Mouse (Mus musculus) erythroblast, embryonic 14.5 days (primary cell): ENCODE results near the gene Ifitm1.

ENCODE experiments used
- GATA1 ChIP-seq: IDR thresholded peaks from 2 replicates; pipeline ENCODE4 v1.6.1; 2012; ENCODE audit warnings: low read length, inconsistent platforms, mixed read lengths
- TAL1 ChIP-seq: IDR thresholded peaks from 3 replicates; pipeline ENCODE4 v1.6.1; 2012; ENCODE audit warnings: low read length, inconsistent platforms, mixed read lengths

- TF ChIP-seq GATA1: no peak
- no peak for TF ChIP-seq TAL1
These were observed 24.7 kb upstream of the Ifitm1 start for GRCm38 (mm10) chr7:140942341-140942740.
